Mouse (Mus musculus): Measurements from ENCODE around the gene Gm4707.
A peak's percentile ranks its signal among the peaks of the same experiment; 100 is the strongest.

GRCm38 (mm10) chr17:71475705-71476089 is 16.0 kb upstream of the Gm4707 start:
- no peak for TF ChIP-seq CTCF (IDR thresholded peaks at IDR 0.05; ENCODE audit: extremely low read depth, insufficient read depth, insufficient read length, insufficient replicate concordance)
- peak; percentile 31; the same call in 1 of the 2 replicates for TF ChIP-seq POLR2A (IDR thresholded peaks at IDR 0.05; ENCODE audit: low read depth, low read length)
